8 mouse cellular contexts compared by ENCODE assay signal in genomic region chrX:140599561-140600409, GRCm38 (mm10). TPM values are rescaled to one million over a fixed set of nuclear protein-coding genes. Genes with fewer than 3 reads are reported as not detected.
DNase-seq lines count a peak whose midpoint lies in the region; ATAC-seq and TF ChIP-seq lines count a peak whose summit lies in the region.

No protein-coding gene starts in this region.

- H3K27ac ChIP-seq in ES-E14 (ENCODE audit: insufficient read depth, low read depth, low read length, poor library complexity, severe bottlenecking): no peak overlapping the region
- H3K27ac ChIP-seq in forebrain, embryonic 10.5 days: 0 out of 2 replicates have a peak overlapping the region, but pooled peaks have one; percentile 25
- H3K27ac ChIP-seq in intestine, embryonic 14.5 days (ENCODE audit: low read depth): no peak overlapping the region
- H3K27ac ChIP-seq in stomach, embryonic 15.5 days: no peak overlapping the region

- DNase-seq in adrenal gland, adult (ENCODE audit: inconsistent age in 2 of 2, low spot score in 1 of 2): peak; percentile 44 to 75
- DNase-seq in adrenal gland, adult 8-10 months: no peak
- DNase-seq in ES-E14 (ENCODE audit: low read depth, low spot score): peak; percentile 1
- no peak for DNase-seq in forebrain, embryonic 10.5 days (ENCODE audit: extremely low spot score, low spot score)
- peak; percentile 52 for DNase-seq in intestine, embryonic 14.5 days (ENCODE audit: low spot score)
- DNase-seq in lung, postnatal 14 days: peak; percentile 2
- DNase-seq in layer of hippocampus, adult 18-20 months (ENCODE audit: low spot score in 2 of 2): no peak

- H3K9ac ChIP-seq in ES-E14 (ENCODE audit: insufficient read depth, low read depth, low read length, poor library complexity, severe bottlenecking): no peak overlapping the region
- H3K9ac ChIP-seq in intestine, embryonic 14.5 days (ENCODE audit: low read length): no peak overlapping the region
- no peak overlapping the region for H3K9ac ChIP-seq in stomach, embryonic 15.5 days

- WGBS in forebrain, embryonic 10.5 days: 24% methylated on average over 60 of the region's 78 CpGs
- WGBS in intestine, embryonic 14.5 days: 17% methylated on average over 55 of the region's 78 CpGs
- 25% methylated on average over 74 of the region's 78 CpGs for WGBS in stomach, embryonic 15.5 days

- peak overlapping the region; percentile 63 for H3K4me2 ChIP-seq in intestine, embryonic 14.5 days (ENCODE audit: low read length)
- H3K4me2 ChIP-seq in stomach, embryonic 15.5 days: peak overlapping the region; percentile 80

- no peaks in the 10 kb centered on the region for H3K36me3 ChIP-seq in ES-E14 (ENCODE audit: control insufficient read depth, insufficient read depth, low read length, poor library complexity, severe bottlenecking)
- no peaks in the 10 kb centered on the region for H3K36me3 ChIP-seq in forebrain, embryonic 10.5 days (replicated peaks)
- H3K36me3 ChIP-seq in intestine, embryonic 14.5 days (ENCODE audit: control insufficient read depth, insufficient read depth, low read length): no peaks in the 10 kb centered on the region
- no peaks in the 10 kb centered on the region for H3K36me3 ChIP-seq in stomach, embryonic 15.5 days

- H3K4me1 ChIP-seq in ES-E14 (ENCODE audit: control insufficient read depth in 2 of 2, insufficient read depth in 2 of 2, low read length in 2 of 2, poor library complexity in 1 of 2): 0 out of 4 replicates have a peak, but pooled peaks cover 0 to 2% of the 10 kb centered on the region in 2 experiments
- H3K4me1 ChIP-seq in forebrain, embryonic 10.5 days: peaks cover 14% of the 10 kb centered on the region
- no peaks in the 10 kb centered on the region for H3K4me1 ChIP-seq in intestine, embryonic 14.5 days (replicated peaks; ENCODE audit: control insufficient read depth, insufficient read depth, low read length)
- peaks cover 3% of the 10 kb centered on the region; the same call in 1 of the 2 replicates for H3K4me1 ChIP-seq in stomach, embryonic 15.5 days

- peaks cover 99% of the 10 kb centered on the region for H3K27me3 ChIP-seq in forebrain, embryonic 10.5 days (ENCODE audit: poor library complexity, severe bottlenecking)
- H3K27me3 ChIP-seq in intestine, embryonic 14.5 days (replicated peaks; ENCODE audit: control insufficient read depth, insufficient read depth, low read length): peaks cover 45% of the 10 kb centered on the region
- peaks cover 4% of the 10 kb centered on the region; the same call in 1 of the 2 replicates for H3K27me3 ChIP-seq in stomach, embryonic 15.5 days (replicated peaks)

- in situ Hi-C loops in ES-E14 (cut with MboI; ENCODE audit: low sequenced_read_pairs in 2 of 2, unreplicated experiment in 2 of 2): no loop called here

- H3K4me3 ChIP-seq in ES-E14 (ENCODE audit: insufficient read depth in 1 of 2, low read depth in 1 of 2, low read length in 2 of 2, poor library complexity in 1 of 2, severe bottlenecking in 1 of 2): peak overlapping the region; percentile 30 to 74; a peak in 3 of 4 replicates
- peak overlapping the region; percentile 58 for H3K4me3 ChIP-seq in forebrain, embryonic 10.5 days
- H3K4me3 ChIP-seq in intestine, embryonic 14.5 days (ENCODE audit: low read depth, low read length): peak overlapping the region; percentile 40
- peak overlapping the region; percentile 51 for H3K4me3 ChIP-seq in stomach, embryonic 15.5 days (replicated peaks)

- no peaks in the 10 kb centered on the region for H3K9me3 ChIP-seq in ES-E14 (ENCODE audit: control insufficient read depth, insufficient read depth, low read depth, low read length)
- H3K9me3 ChIP-seq in forebrain, embryonic 10.5 days: peaks cover 6% of the 10 kb centered on the region; the same call in 1 of the 2 replicates
- H3K9me3 ChIP-seq in intestine, embryonic 14.5 days (ENCODE audit: control insufficient read depth, low read length): 0 out of 2 replicates have a peak, but pooled peaks cover 2% of the 10 kb centered on the region
- H3K9me3 ChIP-seq in stomach, embryonic 15.5 days: no peaks in the 10 kb centered on the region

- 0 out of 2 replicates have a peak, but pooled peaks have one; percentile 20 for ATAC-seq in intestine, embryonic 14.5 days (replicated peaks; ENCODE audit: low FRiP score, low TSS enrichment, low read depth)
- ATAC-seq in stomach, embryonic 15.5 days (ENCODE audit: insufficient read depth, low FRiP score, low read depth): no peak

TF ChIP-seq in ES-E14, 5 proteins besides CTCF, POLR2A, EP300 and RAD21:
- TF ChIP-seq CHD2 (IDR thresholded peaks at IDR 0.05; ENCODE audit: low read depth, low read length) (no peak), ZC3H11A (IDR thresholded peaks at IDR 0.05; ENCODE audit: borderline replicate concordance, low read depth, low read length) (no peak), HCFC1 (IDR thresholded peaks at IDR 0.05; ENCODE audit: borderline replicate concordance, insufficient read depth, low read length) (no peak), ZNF384 (IDR thresholded peaks at IDR 0.05; ENCODE audit: low read depth, low read length) (no peak), MAFK (IDR thresholded peaks at IDR 0.05; ENCODE audit: insufficient read depth, low read depth, low read length) (no peak)

RNA-seq across cellular contexts. Expression of gene Tsc22d3, which starts 0.7 kb away (rescaled TPM):
- total RNA-seq in adrenal gland, adult 8-10 months (2022): 100 to 1,000 TPM in 3 of 4 experiments, 10 to 100 TPM in 1; 95.1 to 116 (median 103) TPM
- 2.5 and 3.5 TPM in 2 replicates for total RNA-seq in ES-E14 (2012; rRNA removed)
- 93.8 and 97.5 TPM in 2 replicates for polyA plus RNA-seq in forebrain, embryonic 10.5 days (2016; fragmentation: Nextera tagmentation; extraction: Ambion mirVana)
- 59.0 and 67.1 TPM in 2 replicates for polyA plus RNA-seq in intestine, embryonic 14.5 days (2014; fragmentation: Nextera tagmentation; extraction: Ambion mirVana)
- 77.6 and 79.0 TPM in 2 replicates for polyA plus RNA-seq in stomach, embryonic 15.5 days (2015; fragmentation: Nextera tagmentation; extraction: Ambion mirVana)
- total RNA-seq in layer of hippocampus, adult 18-20 months (2021): 100 to 1,000 TPM; 131 to 148 TPM

Comparison
In these comparisons a context has a peak if more than half of its experiments do, and no peak if none do; other contexts are left out.
1. DNase-seq: peak in adrenal gland, adult (2 of 2), ES-E14 (single experiment), intestine, embryonic 14.5 days (single experiment) and lung, postnatal 14 days (single experiment); none in adrenal gland, adult 8-10 months (single experiment), forebrain, embryonic 10.5 days (single experiment) and layer of hippocampus, adult 18-20 months (0 of 2).
2. RNA of gene Tsc22d3, which starts 0.7 kb away (total RNA-seq): 131 to 148 TPM in layer of hippocampus, adult 18-20 months and 95.1 to 116 TPM in adrenal gland, adult 8-10 months; 2.5 to 3.5 TPM in ES-E14; every median in the first group is over 10 times any median in the second.
3. Peak in every context shown above with its lines, with median percentiles within 50 percentile points of each other: H3K4me3 ChIP-seq.